Mouse (Mus musculus) CH12F3 (cell line): Measurements from ENCODE around the gene Acot4.
"Not testable (repeated sequence)": the region's sequence is repeated elsewhere in the genome, so short reads cannot be mapped to it uniquely, and the experiment has no call there.

Experiments used
- in situ Hi-C: fragments of 300-500 bp; cut with MboI; formaldehyde crosslinking; loops from 2 replicates; pipeline ENCODE4 v1.14.3; 2020; ENCODE audit warnings: low sequenced_read_pairs

Gene Acot4

DNA sequence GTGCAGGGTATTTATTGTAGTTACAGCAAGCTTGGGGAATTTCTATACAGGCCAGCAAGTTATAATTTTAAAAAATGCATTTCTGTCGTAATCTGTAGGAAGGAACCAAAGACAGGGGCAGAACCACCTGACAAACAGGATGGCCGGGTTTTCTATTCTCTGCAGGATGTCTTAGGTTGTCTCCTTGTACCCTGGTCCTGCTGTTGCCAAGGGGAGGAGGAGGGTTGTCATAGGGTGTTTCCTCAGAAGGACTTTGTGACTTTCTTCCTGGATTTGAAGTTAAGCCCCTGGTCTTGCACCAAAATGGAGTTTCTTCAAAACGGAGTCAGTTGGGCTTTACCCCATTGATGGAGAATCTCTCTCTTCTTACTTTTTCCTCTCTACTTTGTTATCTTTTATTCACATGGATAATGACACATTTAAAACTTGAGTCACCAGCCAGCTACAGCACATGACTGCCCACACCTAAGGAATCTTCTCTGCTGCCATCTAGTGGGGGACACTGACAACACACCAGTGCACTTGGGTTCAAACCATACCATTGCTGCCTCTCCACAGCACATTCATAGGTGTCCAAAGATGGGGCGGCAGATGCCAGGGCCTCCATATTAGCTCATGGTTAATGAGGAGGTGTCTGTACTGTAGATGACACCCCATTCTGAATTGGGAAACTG is 7.4 kb upstream of the Acot4 start:
- in situ Hi-C loops = no loop called here

DNA sequence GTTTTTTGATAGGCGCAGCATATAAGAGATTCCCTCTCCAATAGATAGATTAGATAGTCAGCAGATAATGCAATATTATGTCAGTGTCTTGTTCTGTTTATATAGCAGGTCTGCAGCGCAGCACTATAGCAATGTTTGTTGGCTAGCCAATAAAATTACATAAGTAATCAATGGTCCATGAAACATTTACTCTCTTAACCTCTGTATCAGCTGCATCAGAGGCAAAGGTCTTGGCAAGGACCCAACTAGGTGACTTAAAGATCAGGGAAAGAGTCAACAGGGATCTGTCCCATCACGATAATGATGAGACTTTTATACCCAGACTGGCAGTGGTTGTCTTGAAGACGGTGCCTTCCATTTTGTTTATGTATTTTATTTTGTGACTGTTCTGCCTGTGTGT is 5.3 kb upstream of the Acot4 start:
- in situ Hi-C loops = no loop called here

DNA sequence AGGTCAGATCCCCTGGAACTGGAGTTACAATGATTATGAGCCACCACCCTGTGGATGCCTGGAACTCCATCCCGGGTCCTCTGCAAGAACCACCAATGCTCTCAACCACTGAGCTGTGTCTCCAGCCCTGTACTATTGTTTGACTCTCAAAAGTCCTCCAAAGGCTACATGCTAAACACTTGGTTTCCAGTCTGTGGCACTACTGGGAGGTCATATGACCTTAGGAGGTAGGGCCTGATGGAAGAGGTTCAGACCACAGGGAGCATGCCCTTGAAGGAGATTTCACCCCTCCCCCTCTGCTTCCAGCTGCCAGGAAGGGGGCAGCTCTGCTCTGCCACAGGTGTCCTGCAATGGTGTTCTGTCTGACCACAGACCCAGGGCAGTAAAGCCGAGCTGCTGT is 4.9 kb upstream of the Acot4 start:
- in situ Hi-C loops = not testable (repeated sequence)

DNA sequence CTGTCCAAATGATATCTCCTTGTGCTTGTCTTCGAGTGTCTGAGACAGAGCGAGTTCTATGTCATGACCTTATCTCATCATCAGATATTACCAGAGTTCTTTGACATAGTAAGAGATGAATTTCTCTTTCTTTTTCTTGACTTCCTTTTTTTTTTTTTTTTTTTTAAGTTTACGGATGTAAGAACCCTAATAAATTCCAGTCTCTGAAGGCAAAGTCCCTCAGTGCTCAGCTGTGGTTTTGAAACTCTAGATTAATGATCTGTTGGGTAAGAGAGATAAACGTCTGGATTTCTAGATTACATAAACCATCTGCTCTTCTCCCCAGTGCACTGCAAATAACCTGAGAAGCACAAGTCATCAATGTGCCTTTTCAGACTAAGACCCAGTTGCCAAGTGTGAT is 4.1 kb upstream of the Acot4 start:
- in situ Hi-C loops = no loop called here

DNA sequence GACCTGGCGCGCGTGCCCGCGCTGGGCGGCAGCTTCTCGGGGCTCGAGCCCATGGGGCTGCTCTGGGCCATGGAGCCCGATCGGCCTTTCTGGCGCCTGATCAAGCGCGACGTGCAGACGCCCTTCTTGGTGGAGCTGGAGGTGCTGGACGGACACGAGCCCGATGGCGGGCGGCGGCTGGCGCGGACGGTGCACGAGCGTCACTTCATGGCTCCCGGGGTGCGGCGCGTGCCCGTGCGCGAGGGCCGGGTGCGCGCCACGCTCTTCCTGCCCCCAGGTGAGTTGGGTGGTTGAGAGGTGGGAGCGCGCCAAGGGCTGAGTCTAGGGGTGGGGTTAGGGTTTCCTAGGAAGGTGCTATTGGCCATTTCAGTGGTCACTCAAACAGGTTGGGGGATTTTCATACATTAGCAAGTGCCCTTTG is 522 bp downstream of the Acot4 start, which contains the start of gene Gm49366:
Gene Gm49366, plus strand, starts transcription at position 245 of the 421 bp plus-strand sequence.
- in situ Hi-C loops = not testable (repeated sequence)

DNA sequence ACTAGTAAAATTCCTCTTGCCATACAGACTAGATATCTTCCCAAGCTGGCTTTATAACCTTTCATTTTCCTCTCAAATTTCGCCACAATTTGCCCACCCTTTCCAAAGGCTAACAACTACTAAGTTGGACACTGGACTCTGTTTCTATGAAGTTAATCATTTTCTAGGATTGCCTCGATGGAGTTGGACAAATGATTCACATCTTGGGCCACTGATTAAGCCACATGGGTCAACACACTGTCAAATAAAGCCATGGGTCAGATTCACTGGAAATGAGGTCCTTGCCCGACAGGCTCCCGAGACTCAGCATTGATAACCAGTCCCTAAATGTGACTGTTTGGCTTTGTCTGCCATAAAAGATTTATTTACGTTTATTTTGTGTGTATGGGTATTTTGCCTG is 4.1 kb downstream of the Acot4 start:
- in situ Hi-C loops = no loop called here

DNA sequence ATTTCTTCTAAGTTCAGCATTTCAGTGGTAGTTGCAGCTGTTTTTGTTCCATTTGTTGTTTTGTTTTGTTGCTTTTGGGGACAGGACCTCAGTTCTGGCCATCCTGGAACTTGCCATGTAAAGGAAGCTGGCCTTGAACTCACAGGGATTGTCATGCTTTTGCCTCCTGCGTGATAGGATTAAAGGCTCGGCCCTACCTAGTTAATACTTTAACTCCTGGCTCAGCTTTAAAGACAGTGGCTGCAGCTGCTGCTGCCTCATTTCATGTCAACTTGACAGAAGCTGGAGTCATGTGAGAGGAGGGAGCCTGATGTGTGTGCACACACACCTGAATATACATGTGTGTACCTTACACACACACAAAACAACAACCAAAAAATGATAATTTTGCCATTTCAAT is 5.9 kb downstream of the Acot4 start:
- in situ Hi-C loops = no loop called here

DNA sequence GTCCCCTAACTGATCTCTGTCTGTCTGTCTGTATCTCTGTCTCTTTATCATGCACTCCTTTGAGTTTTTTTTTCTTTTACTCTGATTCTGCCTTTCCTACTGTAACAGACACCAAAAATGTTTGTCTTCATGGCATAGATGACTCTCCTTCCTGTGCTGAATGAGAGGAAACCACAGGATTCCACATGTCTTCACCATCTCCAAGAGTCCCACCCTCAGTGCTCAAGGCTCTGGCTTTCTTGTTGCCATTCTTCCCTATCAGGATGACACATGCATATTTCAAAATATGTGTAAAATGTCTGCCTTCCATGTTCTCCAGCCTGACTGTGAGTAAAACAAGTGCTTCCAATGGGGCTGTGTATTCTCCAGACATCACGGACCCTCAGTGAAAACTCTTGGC is 8.7 kb downstream of the Acot4 start:
- in situ Hi-C loops = no loop called here

DNA sequence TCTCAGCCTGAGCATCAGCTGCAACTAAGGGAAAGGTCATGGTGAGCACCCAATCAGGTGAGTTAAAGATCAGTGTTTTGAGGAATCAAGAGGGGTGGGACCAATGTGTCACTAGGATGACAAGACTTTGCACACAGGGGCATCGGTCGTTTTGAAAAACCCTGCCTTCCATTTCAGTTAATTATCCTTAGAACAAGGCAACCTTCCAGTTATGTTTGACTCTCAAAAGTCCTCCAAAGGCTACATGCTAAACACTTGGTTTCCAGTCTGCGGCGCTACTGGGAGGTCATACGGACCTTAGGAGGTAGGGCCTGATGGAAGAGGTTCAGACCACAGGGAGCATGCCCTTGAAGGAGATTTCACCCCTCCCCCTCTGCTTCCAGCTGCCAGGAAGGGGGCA is 12.6 kb downstream of the Acot4 start:
- in situ Hi-C loops = not testable (repeated sequence)

DNA sequence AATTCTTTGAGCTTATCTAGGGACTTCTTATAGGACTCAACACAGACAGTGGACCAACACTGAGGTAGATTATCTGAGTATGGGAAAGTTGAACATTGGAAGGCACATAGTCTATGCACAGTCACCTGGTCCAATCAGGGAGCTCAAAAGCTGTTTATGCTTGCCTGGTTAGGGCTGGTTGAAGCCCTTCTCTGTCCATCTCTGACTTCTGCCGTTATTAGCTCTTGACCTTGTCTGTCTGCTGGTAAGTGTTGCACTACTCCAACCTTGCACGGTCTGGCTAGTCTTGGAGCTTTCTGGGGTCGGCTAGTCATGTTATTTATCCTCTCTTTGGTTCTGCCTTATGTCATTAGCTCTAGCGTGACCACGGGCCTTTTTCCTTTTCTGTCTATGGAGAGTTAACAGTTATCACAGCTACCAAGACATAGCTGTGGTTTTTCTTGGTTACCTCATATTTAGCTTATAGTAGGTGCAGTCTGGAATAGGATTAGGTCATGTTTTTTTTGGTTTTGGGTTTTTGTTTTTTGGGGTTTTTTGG is 13.8 kb downstream of the Acot4 start, which contains the start of gene Acot3:
Gene Acot3, plus strand, starts transcription at position 208 of the 538 bp plus-strand sequence.
- in situ Hi-C loops = no loop called here

DNA sequence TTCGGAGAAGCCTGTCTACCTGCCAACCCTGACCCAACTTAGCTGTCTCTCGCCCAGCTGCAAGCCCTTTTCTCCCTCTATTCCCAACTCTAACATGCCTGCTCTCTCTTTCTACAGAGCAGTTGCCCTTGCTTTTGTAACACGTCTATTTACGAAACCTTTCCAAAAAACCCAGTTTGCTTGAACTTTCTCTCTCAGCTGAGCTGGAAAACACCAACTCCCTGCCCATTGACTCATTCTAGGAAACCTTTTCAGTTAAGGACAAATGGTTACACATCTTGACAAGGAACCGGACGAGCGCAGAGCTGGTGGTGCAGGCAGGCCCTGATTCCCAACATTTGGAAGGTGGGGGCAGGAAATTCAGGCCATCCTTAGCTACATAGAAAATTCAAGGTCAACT is 14.4 kb downstream of the Acot4 start:
- in situ Hi-C loops = no loop called here

DNA sequence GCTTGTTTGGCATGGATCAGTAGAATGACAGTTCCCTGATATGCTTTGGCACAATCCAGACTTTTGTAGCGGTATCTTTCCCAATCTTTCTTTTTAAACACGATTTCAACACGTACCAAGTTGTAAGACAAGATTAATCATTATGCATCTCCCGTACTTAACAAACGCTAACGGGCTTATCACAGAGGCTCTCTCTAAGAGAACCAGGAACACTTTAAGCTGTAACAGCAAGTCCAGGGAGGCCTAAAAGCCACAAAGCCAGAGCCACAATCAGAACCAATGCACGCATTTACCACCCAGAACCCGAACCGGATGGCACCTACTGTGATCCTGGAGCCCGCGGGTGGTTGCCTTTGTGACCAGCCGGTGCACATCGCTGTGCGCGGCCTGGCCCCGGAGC is 15.0 kb downstream of the Acot4 start:
- in situ Hi-C loops = no loop called here

DNA sequence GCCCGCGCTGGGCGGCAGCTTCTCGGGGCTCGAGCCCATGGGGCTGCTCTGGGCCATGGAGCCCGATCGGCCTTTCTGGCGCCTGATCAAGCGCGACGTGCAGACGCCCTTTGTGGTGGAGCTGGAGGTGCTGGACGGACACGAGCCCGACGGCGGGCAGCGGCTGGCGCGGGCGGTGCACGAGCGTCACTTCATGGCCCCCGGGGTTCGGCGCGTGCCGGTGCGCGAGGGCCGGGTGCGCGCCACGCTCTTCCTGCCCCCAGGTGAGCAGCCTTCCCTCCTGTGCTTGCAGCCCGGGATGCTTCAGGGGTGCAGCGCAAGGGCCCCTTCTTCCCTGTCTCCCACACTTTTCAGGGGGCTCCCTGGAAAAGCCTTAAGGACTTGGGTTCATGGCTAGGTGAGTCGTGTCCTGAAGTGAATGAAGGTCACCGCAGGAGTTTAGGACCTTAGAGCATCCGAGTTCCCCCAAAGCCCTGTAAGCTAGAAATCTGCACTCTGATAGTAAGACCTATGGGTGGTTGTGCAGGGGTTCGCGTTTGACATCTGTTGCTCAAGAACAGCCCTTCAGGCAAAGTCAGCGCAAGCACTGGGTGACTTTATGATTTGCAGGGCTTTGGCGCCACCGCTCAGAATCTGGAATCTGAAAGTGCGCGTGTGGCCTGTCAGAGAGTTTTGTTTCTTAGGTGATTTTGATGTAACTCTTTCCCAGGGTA is 15.7 kb downstream of the Acot4 start:
- in situ Hi-C loops = no loop called here

DNA sequence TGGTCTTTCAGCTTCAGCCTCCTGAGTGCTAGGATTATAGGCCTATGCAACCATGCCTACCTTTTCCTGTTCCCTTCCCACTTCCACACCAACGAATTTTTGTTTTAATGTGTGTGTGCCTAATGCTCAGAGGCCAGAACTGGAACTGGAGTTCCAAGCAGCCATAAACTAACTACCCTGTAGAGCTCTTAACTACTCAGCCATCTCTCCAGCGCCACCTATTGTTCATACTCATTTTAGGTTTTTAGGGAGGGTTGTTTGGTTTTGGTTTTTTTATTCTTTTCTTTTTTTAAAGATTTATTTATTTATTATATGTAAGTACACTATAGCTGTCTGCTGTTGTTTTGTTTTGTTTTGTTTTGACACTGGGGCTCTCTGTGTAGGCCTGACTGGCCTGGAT is 22.8 kb downstream of the Acot4 start:
- in situ Hi-C loops = no loop called here

DNA sequence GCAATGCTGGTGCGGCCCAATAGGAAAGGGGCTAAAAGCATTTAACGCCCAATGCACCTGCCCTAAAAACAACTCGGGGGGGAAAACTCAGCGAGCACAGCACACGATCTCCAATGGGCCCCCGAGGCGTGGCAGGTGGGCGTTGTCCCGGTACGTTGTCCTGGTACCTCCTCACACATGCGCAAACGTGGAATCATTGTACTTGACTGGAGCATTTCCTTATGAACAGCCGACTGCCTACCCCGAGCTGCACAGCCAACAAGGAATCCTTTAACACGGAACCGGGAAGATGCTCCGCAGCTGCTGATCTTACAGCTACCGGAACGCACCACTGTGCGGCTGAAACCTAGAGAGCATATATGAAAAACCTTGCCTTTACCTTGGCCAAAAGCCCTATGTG is 24.2 kb downstream of the Acot4 start:
- in situ Hi-C loops = no loop called here

DNA sequence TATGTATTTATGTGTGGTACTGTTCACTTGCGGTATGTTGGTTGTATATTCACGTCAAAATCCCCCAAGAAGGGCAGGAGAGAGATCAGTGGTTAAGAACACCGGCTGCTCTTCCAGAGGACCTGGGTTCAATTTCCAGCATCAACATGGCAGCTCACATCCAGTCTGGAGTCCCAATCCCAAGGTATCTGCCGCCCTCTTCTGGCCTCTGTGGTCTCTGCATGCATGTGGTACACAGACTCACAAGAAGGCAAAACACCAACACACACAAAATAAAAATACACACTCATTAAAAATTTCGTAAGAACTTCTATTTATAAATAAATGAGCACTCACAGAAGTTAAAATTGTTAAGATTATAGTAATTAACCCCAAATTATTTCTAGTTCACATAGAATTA is 25.0 kb downstream of the Acot4 start:
- in situ Hi-C loops = no loop called here

DNA sequence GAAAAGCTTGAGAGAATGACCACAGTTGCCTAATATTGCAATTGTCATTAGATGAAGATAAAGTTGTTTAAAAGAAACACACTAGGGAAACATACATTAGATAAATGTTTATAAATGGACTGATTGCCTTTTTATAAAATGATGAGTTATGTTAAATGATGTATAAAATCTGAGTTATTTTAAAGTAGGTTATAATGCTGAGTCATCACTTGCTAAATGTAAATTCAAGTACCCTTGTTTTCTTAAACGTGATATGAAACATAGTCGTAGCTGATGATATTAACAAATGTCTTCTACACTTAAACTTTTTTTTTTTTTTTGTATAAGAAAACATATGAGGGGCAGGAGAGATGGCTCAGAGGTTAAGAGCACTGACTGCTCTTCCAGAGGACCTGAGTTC is 25.7 kb downstream of the Acot4 start:
- in situ Hi-C loops = no loop called here

DNA sequence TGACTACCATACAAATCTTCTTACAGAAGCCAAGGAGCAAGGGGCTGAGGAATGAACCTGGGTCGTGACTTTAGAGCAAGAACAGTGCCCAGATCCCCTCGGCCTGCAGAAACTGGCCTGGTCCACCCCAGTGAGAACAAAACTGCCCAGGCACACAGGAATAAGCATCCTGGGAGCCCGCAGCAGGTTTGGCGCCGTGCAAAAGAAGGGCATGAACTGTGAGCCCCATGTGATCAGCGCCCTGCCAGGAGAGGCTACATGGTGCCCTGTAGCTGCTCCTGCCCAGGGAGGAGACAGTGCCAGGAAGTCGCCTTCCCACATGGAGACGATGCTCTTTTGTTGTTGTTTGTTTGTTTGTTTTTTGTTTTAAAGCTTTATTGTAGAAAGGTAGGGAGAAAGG is 26.4 kb downstream of the Acot4 start:
- in situ Hi-C loops = no loop called here

DNA sequence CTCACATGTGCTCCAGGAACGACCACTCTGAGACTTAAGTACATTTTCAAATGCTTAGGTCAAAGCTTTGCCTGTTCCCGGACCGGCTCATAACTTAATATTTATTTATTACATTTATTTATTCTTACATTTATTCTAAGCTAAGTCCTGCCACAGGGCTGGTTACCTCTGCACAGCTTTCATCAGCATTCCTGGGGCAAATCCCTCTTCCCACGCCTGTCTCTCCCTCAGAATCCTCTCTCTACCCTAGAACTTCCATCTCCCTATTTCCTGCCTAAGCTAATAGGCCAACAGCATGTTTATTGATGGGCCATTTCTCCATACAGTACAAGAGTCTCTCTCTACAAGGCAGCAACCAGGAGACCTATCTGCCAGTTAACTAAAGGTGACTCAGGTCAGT is 29.6 kb downstream of the Acot4 start:
- in situ Hi-C loops = no loop called here

DNA sequence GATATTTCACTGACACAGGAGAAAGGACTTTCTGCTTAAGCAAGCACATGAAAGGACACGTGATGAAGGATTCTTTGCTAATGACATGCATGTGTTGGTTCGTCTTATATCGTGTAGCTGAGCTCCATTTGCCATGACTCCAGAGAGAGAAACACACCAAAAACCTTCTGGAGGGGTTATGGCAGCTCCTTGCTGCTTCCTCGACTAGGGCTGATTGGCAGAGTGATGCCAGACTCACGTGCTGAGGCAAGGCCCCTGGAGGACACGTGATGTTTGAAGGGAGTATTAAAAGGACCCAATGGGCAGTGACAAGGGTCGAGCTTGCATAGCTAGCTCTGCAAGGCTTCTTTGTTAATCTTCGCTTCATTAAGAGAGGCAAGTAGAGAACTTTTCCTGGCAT is 30.1 kb downstream of the Acot4 start:
- in situ Hi-C loops = no loop called here

DNA sequence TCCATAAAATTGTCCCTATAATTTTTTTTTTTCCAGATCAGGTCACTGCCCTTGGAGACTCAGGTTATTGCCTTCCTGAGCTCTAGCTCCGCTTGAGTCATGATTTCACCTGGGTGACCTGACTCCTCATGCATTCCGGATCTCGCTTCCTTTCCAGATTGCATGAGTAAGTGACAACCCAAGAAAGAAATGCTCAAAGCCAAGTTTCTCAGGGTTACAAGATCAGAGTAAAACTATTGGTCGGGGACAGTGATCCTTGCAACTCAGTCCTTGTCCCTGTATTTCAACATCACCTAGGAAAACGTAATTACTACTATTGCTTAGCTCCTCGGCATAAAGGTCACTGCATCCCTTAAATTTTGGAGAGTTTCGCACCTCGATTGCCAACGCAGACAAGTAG is 30.8 kb downstream of the Acot4 start, which contains the start of gene Acot5:
Gene Acot5, plus strand, starts transcription at position 340 of the 400 bp plus-strand sequence.
- in situ Hi-C loops = no loop called here

DNA sequence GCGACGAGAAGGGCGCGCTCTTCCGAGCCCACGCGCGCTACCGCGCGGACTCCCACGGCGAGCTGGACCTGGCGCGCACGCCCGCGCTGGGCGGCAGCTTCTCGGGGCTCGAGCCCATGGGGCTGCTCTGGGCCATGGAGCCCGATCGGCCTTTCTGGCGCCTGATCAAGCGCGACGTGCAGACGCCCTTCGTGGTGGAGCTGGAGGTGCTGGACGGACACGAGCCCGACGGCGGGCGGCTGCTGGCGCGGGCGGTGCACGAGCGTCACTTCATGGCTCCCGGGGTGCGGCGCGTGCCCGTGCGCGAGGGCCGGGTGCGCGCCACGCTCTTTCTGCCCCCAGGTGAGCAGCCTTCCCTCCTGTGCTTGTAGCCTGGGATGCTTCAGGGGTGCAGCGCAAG is 31.4 kb downstream of the Acot4 start:
- in situ Hi-C loops = not testable (repeated sequence)
